Mouse (Mus musculus) neural tube, embryonic 14.5 days (tissue): ENCODE results near the gene Wif1. TPM values are rescaled to one million over a fixed set of nuclear protein-coding genes. Genes with fewer than 3 reads are reported as not detected.

Experiments
- ATAC-seq: fragments of 200-750 bp; cut with Nextera tagmentation; 2 replicates; pipeline ENCODE4 v1.8.0; 2017; ENCODE audit warnings: low read depth, mild to moderate bottlenecking, moderate TSS enrichment, moderate library complexity
- H3K27ac ChIP-seq: fragments of 300-500 bp; sonication (generic); 2 replicates; pipeline ENCODE4 v1.5.1; 2014; ENCODE audit warnings: low read depth, mild to moderate bottlenecking, control low read depth, low read length, moderate library complexity, mixed read lengths
- H3K27me3 ChIP-seq: fragments of 300-500 bp; sonication (generic); 2 replicates; pipeline ENCODE4 v1.6.1; 2014; ENCODE audit warnings: low read length; ENCODE audit not compliant: control insufficient read depth, insufficient read depth
- H3K36me3 ChIP-seq: fragments of 300-500 bp; sonication (generic); 2 replicates; pipeline ENCODE4 v1.6.1; 2014; ENCODE audit warnings: low read length, mixed read lengths; ENCODE audit not compliant: control insufficient read depth, insufficient read depth
- H3K4me1 ChIP-seq: fragments of 300-500 bp; sonication (generic); 2 replicates; pipeline ENCODE4 v1.6.1; 2014; ENCODE audit warnings: low read length; ENCODE audit not compliant: control insufficient read depth, insufficient read depth
- H3K4me2 ChIP-seq: fragments of 300-500 bp; sonication (generic); 2 replicates; pipeline ENCODE4 v1.6.1; 2014; ENCODE audit warnings: mild to moderate bottlenecking, low read depth, low read length, control low read depth
- H3K4me3 ChIP-seq: fragments of 300-500 bp; sonication (generic); 2 replicates; pipeline ENCODE4 v1.5.1; 2014; ENCODE audit warnings: low read depth, low read length, control low read depth, mixed read lengths
- H3K9ac ChIP-seq: fragments of 300-500 bp; sonication (generic); replicated peaks from 2 replicates; pipeline ENCODE4 v1.6.1; 2014; ENCODE audit warnings: low read depth, mild to moderate bottlenecking, control low read depth, low read length, mixed read lengths
- H3K9me3 ChIP-seq: fragments of 300-500 bp; sonication (generic); 2 replicates; pipeline ENCODE4 v1.6.1; 2016; ENCODE audit warnings: low read length; ENCODE audit not compliant: control insufficient read depth
- WGBS: fragments of 180-500 bp; shearing (Covaris S2); extraction: QIAGEN DNeasy Blood & Tissue Kit; methylation state at CpG from one replicate; pipeline ENCODE4 v1.1.7; 2014; 5-methylcytosine and 5-hydroxymethylcytosine counted together
- polyA plus RNA-seq: library from polyadenylated mRNA; unstranded; fragments of >200 nt; fragmentation: Nextera tagmentation; extraction: Ambion mirVana; gene quantifications from 2 replicates; pipeline ENCODE4 v1.2.1, GENCODE M21; 2014

Wif1 gene
- polyA plus RNA-seq, result 3.9 and 5.2 TPM in 2 replicates

DNA sequence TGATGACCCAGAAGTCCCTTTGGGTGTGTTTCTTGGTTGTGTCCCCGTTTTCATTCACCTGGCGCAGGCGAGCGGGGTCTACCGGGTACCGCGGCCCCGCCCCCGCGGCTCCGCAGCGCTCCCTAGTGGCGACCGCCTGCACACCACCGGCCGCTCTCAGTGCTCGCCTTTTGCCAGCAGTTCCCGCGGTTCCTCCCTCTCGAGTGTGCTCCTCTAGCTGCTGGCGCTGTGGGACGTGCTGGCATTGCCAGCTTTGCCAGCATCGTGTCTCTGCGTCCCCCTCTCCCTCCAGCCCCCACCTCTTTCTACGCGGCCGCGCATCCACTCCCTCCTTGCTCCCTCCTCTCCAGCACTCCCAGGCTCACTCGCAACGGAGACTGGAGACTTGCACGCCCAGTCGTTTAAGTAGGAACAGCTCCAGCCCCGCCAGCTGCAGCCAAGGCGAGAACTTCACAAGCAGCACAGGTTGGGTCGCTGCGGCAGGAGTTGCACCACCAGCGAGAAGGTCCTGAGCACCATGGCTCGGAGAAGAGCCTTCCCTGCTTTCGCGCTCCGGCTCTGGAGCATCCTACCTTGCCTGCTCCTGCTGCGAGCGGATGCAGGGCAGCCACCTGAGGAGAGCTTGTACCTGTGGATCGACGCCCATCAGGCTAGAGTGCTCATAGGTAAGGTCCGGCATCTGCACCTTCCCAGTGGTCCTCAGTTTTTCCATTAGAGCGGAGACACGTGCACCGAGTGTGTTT, at the start of gene Wif1:
Gene Wif1 (plus strand): TSS at position 135 of the 743 bp plus-strand sequence.
- H3K4me1 ChIP-seq, result 0 out of 2 replicates have a peak, but pooled peaks cover 8% of the 10 kb centered on the region
- ATAC-seq, result peak; percentile 97
- no peaks in the 10 kb centered on the region for H3K36me3 ChIP-seq
- H3K27ac ChIP-seq, result no peak within 1 kb of the TSS
- peak within 1 kb of the TSS; percentile 49 for H3K4me3 ChIP-seq
- WGBS, result under 1% methylated on average over 48 of the region's 49 CpGs
- H3K27me3 ChIP-seq, result peaks cover 7% of the 10 kb centered on the region; the same call in 1 of the 2 replicates
- H3K4me2 ChIP-seq, result peak within 1 kb of the TSS; percentile 92
- H3K9ac ChIP-seq, result peak within 1 kb of the TSS; percentile 42
- no peaks in the 10 kb centered on the region for H3K9me3 ChIP-seq

DNA sequence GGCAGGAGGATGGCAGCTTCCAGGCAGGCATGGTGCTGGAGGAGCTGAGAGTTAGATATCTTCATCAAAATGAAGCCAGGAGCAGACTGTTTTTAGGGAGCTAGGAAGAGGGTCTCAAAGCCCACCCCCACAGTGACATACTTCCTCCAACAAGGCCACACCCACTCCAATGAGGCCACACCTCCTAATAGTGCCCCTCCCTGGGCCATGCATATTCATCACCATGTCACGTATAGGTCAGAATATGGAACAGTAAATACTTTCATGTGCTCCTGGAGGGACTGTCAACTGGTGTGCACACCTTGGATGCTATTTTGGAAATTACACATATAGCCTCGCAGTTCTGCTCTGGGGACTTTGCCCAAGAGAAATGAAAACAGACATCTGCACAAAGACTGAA, 31.6 kb upstream of the Wif1 start:
- Histone ChIP-seq H3K4me1 (no peaks in the 10 kb centered on the region), H3K9me3 (no peaks in the 10 kb centered on the region), H3K27me3 (no peaks in the 10 kb centered on the region), H3K36me3 (no peaks in the 10 kb centered on the region), H3K27ac (no peak overlapping the region), H3K9ac (no peak overlapping the region), H3K4me2 (no peak overlapping the region), H3K4me3 (no peak overlapping the region)
- ATAC-seq, result no peak
- WGBS, result 88% methylated on average over 2 of the region's 2 CpGs

DNA sequence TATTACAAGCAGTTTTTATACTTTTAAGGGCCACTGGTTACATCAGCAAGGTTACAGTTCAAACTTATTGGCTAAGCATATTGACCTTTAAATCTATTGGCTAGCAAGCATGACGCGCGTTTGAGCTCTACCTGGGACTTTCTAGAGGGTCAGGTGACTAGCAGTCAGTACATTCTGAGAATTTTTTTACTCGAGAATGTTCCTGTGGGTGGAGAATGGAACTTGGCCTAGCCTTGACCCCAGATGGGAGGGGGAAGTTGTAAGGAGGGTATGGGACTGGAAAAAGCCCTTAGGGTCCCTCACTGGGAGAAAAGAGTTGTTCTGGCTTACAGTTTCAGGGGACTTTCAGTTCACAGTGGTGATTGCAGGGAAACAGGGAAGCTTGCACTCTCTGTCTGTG, 22.3 kb upstream of the Wif1 start:
- H3K27me3 ChIP-seq, result no peaks in the 10 kb centered on the region
- WGBS, result 85% methylated on average over 4 of the region's 4 CpGs
- no peaks in the 10 kb centered on the region for H3K4me1 ChIP-seq
- H3K4me3 ChIP-seq, result no peak overlapping the region
- no peak overlapping the region for H3K9ac ChIP-seq
- no peak overlapping the region for H3K4me2 ChIP-seq
- no peak for ATAC-seq
- no peaks in the 10 kb centered on the region for H3K36me3 ChIP-seq
- no peaks in the 10 kb centered on the region for H3K9me3 ChIP-seq
- no peak overlapping the region for H3K27ac ChIP-seq

DNA sequence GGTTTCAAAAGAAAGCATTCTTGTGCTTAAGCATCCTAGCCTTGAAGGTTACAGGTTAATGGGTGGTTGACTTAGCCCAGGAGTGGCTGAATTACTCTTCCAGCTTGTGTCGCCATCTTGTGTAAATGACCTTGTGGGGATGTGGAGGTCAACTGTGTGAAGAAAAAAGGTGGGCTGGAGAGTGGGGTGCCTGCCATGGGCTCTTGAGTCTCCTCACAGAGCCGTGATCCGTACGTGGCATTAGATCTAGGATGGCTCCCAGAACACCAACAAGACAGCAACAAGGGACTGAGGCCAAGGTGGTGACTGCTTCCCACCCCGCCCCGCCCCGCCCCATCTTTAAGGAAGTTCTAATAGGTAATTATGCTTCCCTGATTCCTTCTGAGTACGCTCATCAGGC, 17.5 kb upstream of the Wif1 start:
- Histone ChIP-seq H3K27me3 (no peaks in the 10 kb centered on the region), H3K4me1 (no peaks in the 10 kb centered on the region), H3K4me2 (no peak overlapping the region), H3K4me3 (no peak overlapping the region), H3K27ac (no peak overlapping the region), H3K36me3 (no peaks in the 10 kb centered on the region), H3K9me3 (no peaks in the 10 kb centered on the region), H3K9ac (no peak overlapping the region)
- 79% methylated on average over 8 of the region's 8 CpGs for WGBS
- ATAC-seq, result no peak

DNA sequence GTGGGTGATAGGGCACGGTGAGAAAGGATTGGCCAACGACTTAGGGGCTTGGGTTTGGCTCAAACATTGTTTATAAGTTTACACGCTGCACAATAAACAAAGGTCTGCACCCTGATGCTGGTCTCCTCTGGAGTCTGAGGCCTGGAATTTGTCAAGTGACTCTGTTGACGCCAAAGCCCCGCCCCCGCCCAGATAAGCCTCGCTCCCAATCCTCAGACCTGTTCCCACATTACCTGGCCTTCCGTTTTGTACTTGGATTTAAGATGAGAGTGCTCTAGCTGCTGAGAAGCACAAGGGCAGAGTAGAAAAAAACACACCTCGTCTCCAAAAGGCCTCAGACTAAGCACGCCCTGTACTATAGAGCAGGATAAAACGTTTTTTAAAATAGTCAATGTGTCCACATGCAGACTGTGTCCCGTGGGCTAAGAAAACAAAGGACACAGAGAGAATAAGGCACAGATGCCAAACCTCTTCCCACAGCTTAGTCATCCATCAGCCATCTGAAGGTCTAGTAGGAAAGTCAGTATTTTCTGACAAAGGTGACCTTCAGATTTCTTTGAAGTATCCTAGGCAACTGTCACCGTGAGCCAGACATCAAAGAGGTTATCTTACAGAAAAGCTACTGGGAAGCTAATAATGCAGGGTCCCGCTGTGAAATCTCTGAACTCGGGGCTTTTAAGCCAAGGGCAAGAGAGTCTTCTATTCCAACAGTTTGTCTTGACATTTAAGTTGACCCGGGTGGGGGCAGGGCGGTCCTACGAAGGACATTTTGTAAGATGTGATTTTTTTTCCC, 16.9 kb upstream of the Wif1 start:
- Histone ChIP-seq H3K9me3 (no peaks in the 10 kb centered on the region), H3K4me3 (no peak overlapping the region), H3K36me3 (no peaks in the 10 kb centered on the region), H3K4me1 (no peaks in the 10 kb centered on the region), H3K27ac (no peak overlapping the region), H3K4me2 (no peak overlapping the region), H3K27me3 (no peaks in the 10 kb centered on the region), H3K9ac (no peak overlapping the region)
- ATAC-seq, result no peak
- WGBS, result 26% methylated on average over 18 of the region's 18 CpGs

DNA sequence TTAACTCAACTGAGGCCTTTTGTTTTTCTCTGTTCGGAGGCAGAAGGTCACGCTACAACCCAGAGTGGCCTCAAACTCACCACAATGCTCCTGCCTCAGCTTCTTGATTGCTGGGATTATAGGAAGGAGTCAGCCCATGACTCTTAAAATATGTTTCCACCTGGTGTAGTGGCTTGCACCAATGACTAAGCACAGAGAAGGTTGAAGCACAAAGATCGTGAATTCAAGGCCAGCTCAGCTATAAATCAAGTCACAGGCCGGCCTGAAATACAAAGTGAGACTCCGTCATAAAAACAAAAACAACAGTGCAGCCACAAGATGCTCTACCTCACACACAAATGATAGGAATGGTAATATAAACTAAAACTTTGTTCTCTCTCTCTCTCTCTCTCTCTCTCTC, 10.8 kb upstream of the Wif1 start:
- Histone ChIP-seq H3K4me2 (no peak overlapping the region), H3K36me3 (no peaks in the 10 kb centered on the region), H3K9ac (no peak overlapping the region), H3K4me3 (no peak overlapping the region), H3K4me1 (0 out of 2 replicates have a peak, but pooled peaks cover 2% of the 10 kb centered on the region), H3K27me3 (no peaks in the 10 kb centered on the region), H3K9me3 (no peaks in the 10 kb centered on the region), H3K27ac (no peak overlapping the region)
- no peak for ATAC-seq
- WGBS, result 28% methylated on average over 5 of the region's 5 CpGs

DNA sequence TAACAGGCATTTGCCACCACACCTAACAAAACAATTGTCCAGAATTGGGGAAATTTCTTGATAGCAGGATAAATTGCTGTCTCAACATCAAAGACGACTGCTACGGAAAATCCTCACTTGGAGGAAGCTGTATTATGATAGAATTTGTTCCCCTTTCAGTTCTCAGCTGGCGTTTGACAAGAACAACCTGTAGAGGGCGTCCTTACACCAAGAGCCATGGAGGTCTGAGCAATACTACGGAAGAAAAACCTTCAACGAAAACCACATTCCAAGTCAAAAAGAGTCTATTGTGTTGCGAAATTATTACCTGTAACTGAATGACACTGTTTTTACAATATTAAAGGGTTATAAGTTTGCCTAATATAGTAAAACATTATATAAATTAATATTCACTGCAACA, 2.0 kb upstream of the Wif1 start:
- WGBS, result 15% methylated on average over 7 of the region's 7 CpGs
- H3K9ac ChIP-seq, result no peak overlapping the region
- no peak overlapping the region for H3K4me2 ChIP-seq
- peaks cover 7% of the 10 kb centered on the region; the same call in 1 of the 2 replicates for H3K27me3 ChIP-seq
- H3K4me3 ChIP-seq, result no peak overlapping the region
- ATAC-seq, result no peak
- H3K36me3 ChIP-seq, result no peaks in the 10 kb centered on the region
- 0 out of 2 replicates have a peak, but pooled peaks cover 10% of the 10 kb centered on the region for H3K4me1 ChIP-seq
- no peaks in the 10 kb centered on the region for H3K9me3 ChIP-seq
- no peak overlapping the region for H3K27ac ChIP-seq

DNA sequence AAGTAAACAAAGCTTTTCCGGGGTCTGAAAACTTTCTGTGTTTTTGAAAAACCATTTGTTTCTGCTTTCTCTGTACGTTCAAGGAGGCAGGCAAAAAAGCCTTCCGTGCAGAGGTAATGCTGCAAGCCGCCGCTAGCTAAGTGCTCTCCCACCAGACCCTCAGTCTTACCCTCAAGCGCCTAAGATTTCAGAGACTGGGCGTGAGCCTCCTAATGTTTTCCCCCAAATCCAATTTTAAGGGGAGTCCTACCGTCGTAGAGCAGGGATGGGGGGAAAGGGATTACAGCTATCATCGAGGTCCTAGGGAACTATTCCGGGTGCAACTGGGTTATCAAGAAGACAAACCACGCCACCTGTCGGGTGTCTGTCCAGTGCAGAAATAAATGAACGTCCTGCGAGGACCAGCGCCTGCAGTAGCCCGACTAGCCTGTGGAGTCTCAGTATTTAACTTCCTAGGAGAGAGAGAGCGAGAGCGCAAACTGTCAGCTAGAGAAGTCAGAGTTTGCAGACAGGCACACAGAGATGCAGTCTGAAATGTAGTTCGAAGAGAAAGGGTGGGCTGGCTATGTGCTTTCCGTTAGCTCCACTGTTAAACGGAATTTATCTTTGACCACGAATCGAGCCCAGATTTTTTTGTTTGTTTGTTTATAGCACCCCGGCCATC, 500 bp upstream of the Wif1 start:
- Histone ChIP-seq H3K4me3 (peak overlapping the region; percentile 49), H3K4me2 (peak overlapping the region; percentile 92), H3K9ac (peak overlapping the region; percentile 42; the same call in 1 of the 2 replicates), H3K27ac (no peak overlapping the region), H3K4me1 (0 out of 2 replicates have a peak, but pooled peaks cover 8% of the 10 kb centered on the region), H3K9me3 (no peaks in the 10 kb centered on the region), H3K36me3 (no peaks in the 10 kb centered on the region), H3K27me3 (peaks cover 7% of the 10 kb centered on the region; the same call in 1 of the 2 replicates)
- ATAC-seq, result peak; percentile 82
- under 1% methylated on average over 25 of the region's 25 CpGs for WGBS
